Mouse (Mus musculus): ENCODE results near the gene Tubgcp3.

DNA sequence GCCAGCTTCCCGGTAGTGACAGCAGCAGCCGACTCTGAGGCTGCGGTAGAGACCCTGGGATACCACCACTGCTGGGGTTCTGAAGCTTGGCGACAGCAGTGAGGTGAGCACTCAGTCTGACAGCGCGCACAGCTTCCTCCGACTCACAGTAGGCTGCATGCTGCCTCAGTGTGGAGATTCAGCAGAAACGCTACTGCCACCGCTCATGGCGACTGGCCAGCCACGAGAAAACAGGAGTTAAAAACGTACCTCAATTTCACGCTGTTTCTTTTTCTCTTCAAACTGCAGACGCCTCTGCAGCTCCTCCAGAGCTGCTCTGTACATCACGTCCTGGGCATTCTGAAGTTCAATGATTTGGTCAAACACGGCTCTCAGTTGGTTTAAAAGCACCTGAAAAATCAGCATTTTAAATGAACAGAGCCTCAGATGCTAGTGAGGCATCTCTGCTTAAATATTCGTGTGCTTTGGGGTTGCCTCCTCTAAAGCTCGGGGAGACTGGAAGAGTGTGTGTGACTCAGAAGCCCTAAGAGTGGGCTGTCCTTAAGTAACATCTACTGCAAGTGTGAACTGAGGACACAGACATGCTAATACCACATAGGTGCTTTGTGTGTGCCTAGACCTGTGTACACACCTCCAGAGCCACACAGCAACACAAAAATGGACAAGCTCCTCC, 50.4 kb downstream of the Tubgcp3 start:
- TF ChIP-seq PAX5 (IDR thresholded peaks at IDR 0.05; ENCODE audit: low read length) (no peak), RAD21 (IDR thresholded peaks at IDR 0.05; ENCODE audit: low read depth, low read length) (no peak), ZNF384 (IDR thresholded peaks at IDR 0.05; ENCODE audit: low read depth, low read length) (no peak), MAFK (IDR thresholded peaks at IDR 0.05; ENCODE audit: insufficient replicate concordance, low read length) (no peak), POLR2A (IDR thresholded peaks at IDR 0.05; ENCODE audit: low read depth, low read length) (no peak), CTCF (conservative IDR thresholded peaks at IDR 0.05 in 1 of 2, IDR thresholded peaks at IDR 0.05 in 1 of 2; ENCODE audit: low read depth in 2 of 2, low read length in 2 of 2) (no peak), TBP (conservative IDR thresholded peaks at IDR 0.05; ENCODE audit: low read depth, low read length) (no peak)

Data from CH12.LX (cell line).